Mouse (Mus musculus) limb, embryonic 14.5 days (tissue): ENCODE measurements around the gene Mylk4. TPM values are rescaled to one million over a fixed set of nuclear protein-coding genes. Genes with fewer than 3 reads are reported as not detected.

Experiments used
- ATAC-seq: fragments of 200-750 bp; cut with Nextera tagmentation; 2 replicates; pipeline ENCODE4 v1.8.0; 2017; ENCODE audit warnings: low read depth, moderate number of reproducible peaks, moderate TSS enrichment; ENCODE audit not compliant: low FRiP score
- DNase-seq: peaks from one replicate; pipeline ENCODE4 v3.0.0-alpha.2; 2015; ENCODE audit warnings: low spot score
- H3K27ac ChIP-seq: fragments of 300-500 bp; sonication (generic); replicated peaks from 2 replicates; pipeline ENCODE4 v1.5.1; 2014; ENCODE audit warnings: low read depth, mild to moderate bottlenecking, low read length, moderate library complexity, mixed read lengths
- H3K27me3 ChIP-seq: fragments of 300-500 bp; sonication (generic); 2 replicates; pipeline ENCODE4 v1.6.1; 2014; ENCODE audit warnings: low read length, mixed read lengths; ENCODE audit not compliant: control insufficient read depth, insufficient read depth
- H3K36me3 ChIP-seq: fragments of 300-500 bp; sonication (generic); 2 replicates; pipeline ENCODE4 v1.6.1; 2014; ENCODE audit warnings: mild to moderate bottlenecking, low read length, moderate library complexity, mixed read lengths; ENCODE audit not compliant: control insufficient read depth, insufficient read depth
- H3K4me1 ChIP-seq: fragments of 300-500 bp; sonication (generic); 2 replicates; pipeline ENCODE4 v1.6.1; 2014; ENCODE audit warnings: antibody characterized with exemption, low read length, mixed read lengths; ENCODE audit not compliant: control insufficient read depth, insufficient read depth
- H3K4me2 ChIP-seq: fragments of 300-500 bp; sonication (generic); replicated peaks from 2 replicates; pipeline ENCODE4 v1.6.1; 2014; ENCODE audit warnings: low read depth, mild to moderate bottlenecking, low read length, moderate library complexity; ENCODE audit not compliant: severe bottlenecking
- H3K4me3 ChIP-seq: fragments of 300-500 bp; sonication (generic); replicated peaks from 2 replicates; pipeline ENCODE4 v1.5.1; 2014; ENCODE audit warnings: low read length
- H3K9ac ChIP-seq: fragments of 300-500 bp; sonication (generic); 2 replicates; pipeline ENCODE4 v1.6.1; 2014; ENCODE audit warnings: mild to moderate bottlenecking, low read depth, low read length, moderate library complexity; ENCODE audit not compliant: severe bottlenecking
- H3K9me3 ChIP-seq: fragments of 300-500 bp; sonication (generic); 2 replicates; pipeline ENCODE4 v1.6.1; 2016; ENCODE audit warnings: low read length; ENCODE audit not compliant: control insufficient read depth
- POLR2A ChIP-seq: fragments of 200-500 bp; IDR thresholded peaks from 2 replicates; pipeline ENCODE4 v1.8.0; 2012; ENCODE audit warnings: inconsistent platforms, mild to moderate bottlenecking, moderate library complexity, borderline replicate concordance; ENCODE audit not compliant: insufficient read depth, insufficient read length; ENCODE audit errors: extremely low read depth
- WGBS: fragments of 180-500 bp; shearing (Covaris S2); extraction: QIAGEN DNeasy Blood & Tissue Kit; methylation state at CpG from one replicate; pipeline ENCODE4 v1.1.7; 2014; 5-methylcytosine and 5-hydroxymethylcytosine counted together
- polyA plus RNA-seq, 2 experiments: library from polyadenylated mRNA; depleted of rRNA in 1 of 2; stranded (reverse) in 1 of 2; unstranded in 1 of 2; fragments of >200 nt; fragmentation: Nextera tagmentation in 1 of 2; extraction: Ambion mirVana in 1 of 2; gene quantifications; 2 replicates each; pipeline versions ENCODE4 v1.2.1 to v1.2.3; 2012 to 2014

Gene Mylk4
- polyA plus RNA-seq, 2 experiments: 11.2 to 18.6 TPM

DNA sequence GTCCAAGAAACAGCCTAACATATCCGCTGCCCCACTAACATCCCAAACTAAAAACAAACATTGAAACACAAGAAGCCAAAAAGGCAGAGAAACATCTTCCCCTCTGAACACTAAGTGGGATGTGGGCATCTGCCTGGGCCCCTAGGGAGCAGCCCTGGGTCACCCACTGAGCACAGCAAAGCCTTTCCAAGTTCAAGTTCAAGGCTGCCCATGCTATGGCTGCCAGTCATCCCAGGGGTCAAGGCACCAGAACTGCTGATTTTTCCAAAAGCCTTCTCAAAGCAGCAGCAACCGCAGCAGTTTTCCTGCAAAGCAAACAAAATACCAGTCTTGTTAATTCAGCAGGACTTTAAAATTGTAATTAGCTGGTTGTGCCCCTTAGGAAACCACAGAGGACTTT is 78.8 kb downstream of the Mylk4 start:
- no peak overlapping the region for H3K4me2 ChIP-seq
- H3K4me1 ChIP-seq: peaks cover 12% of the 10 kb centered on the region
- H3K9me3 ChIP-seq: no peaks in the 10 kb centered on the region
- DNase-seq (peak; percentile 38), ATAC-seq (peak; percentile 12; the same call in 1 of the 2 replicates)
- 58% methylated on average over 2 of the region's 2 CpGs for WGBS
- no peaks in the 10 kb centered on the region for H3K27me3 ChIP-seq
- no peak for TF ChIP-seq POLR2A
- no peak overlapping the region for H3K4me3 ChIP-seq
- no peaks in the 10 kb centered on the region for H3K36me3 ChIP-seq
- peak overlapping the region; percentile 67; the same call in 1 of the 2 replicates for H3K27ac ChIP-seq
- no peak overlapping the region for H3K9ac ChIP-seq

DNA sequence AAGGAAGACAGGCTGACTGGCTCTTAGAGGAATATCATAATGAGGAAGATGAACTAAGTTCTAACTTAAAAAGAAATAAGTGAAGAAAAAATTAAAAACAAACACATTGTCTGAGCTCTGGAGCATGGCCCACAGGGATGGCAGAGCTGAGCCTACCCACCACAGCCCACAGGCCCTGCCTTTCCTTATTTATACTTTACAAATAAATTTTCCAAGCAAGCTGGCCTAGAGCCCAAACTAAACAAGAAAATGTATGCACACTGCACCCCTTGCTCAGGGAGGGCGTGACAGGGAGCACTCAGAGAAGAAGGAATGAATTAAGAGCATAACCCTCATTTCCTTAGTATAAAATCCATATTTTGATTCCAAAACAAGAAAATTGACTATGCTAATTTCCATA is 82.2 kb downstream of the Mylk4 start:
- no peaks in the 10 kb centered on the region for H3K9me3 ChIP-seq
- no peak overlapping the region for H3K9ac ChIP-seq
- no peak overlapping the region for H3K27ac ChIP-seq
- no peak overlapping the region for H3K4me3 ChIP-seq
- H3K27me3 ChIP-seq: no peaks in the 10 kb centered on the region
- peak; percentile 25 for DNase-seq
- no peak overlapping the region for H3K4me2 ChIP-seq
- H3K4me1 ChIP-seq: peaks cover 7% of the 10 kb centered on the region
- ATAC-seq: no peak
- WGBS: 73% methylated on average over 1 of the region's 1 CpGs
- no peaks in the 10 kb centered on the region for H3K36me3 ChIP-seq
- TF ChIP-seq POLR2A: no peak

DNA sequence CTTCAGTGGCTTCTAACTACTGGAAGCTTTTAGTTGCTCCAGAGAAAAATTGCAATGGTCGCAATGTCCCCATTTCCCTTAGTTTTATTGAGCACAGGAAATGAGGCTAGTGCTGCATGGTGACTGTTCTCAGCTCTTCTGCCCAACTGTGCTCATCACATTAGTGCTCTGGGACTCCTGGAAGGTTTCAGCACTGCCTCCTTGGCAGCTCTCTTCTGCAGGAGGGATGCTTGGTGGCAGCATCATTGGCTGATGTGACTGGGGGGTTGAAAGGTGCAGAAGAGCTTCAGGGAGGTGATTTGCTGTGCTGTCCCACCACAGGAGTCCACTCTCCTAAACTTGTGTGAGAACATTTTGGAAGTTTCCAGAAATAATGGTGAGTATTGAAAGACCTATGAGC is 84.4 kb downstream of the Mylk4 start:
- Histone ChIP-seq H3K27me3 (no peaks in the 10 kb centered on the region), H3K36me3 (no peaks in the 10 kb centered on the region), H3K9ac (no peak overlapping the region), H3K9me3 (no peaks in the 10 kb centered on the region), H3K4me1 (no peaks in the 10 kb centered on the region), H3K4me3 (no peak overlapping the region), H3K27ac (no peak overlapping the region), H3K4me2 (no peak overlapping the region)
- WGBS: 77% methylated on average over 1 of the region's 1 CpGs
- ATAC-seq (no peak), DNase-seq (no peak)
- no peak for TF ChIP-seq POLR2A

DNA sequence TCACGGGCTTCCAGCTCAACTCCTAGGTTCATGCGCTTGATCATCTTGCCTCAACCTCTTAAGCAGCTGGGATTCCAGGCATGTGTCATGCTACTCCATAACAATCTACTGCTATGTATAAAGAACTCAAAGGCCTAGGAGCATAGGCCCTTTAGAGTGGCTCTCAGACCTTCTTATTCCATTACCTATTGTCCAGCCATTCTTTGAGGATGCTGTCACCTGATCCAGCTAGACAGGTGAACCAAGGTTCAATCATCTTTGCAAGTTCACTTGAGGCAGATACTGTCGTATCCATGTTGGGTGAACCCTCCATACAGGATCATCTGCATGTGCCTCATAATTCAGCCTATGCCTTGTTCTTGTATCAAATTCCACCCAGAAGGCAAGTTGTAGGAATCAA is 84.8 kb downstream of the Mylk4 start:
- Histone ChIP-seq H3K27me3 (no peaks in the 10 kb centered on the region), H3K27ac (no peak overlapping the region), H3K36me3 (no peaks in the 10 kb centered on the region), H3K4me2 (no peak overlapping the region), H3K4me3 (no peak overlapping the region), H3K9me3 (no peaks in the 10 kb centered on the region), H3K9ac (no peak overlapping the region), H3K4me1 (no peaks in the 10 kb centered on the region)
- ATAC-seq (no peak), DNase-seq (no peak)
- no peak for TF ChIP-seq POLR2A
- 90% methylated on average over 3 of the region's 3 CpGs for WGBS

DNA sequence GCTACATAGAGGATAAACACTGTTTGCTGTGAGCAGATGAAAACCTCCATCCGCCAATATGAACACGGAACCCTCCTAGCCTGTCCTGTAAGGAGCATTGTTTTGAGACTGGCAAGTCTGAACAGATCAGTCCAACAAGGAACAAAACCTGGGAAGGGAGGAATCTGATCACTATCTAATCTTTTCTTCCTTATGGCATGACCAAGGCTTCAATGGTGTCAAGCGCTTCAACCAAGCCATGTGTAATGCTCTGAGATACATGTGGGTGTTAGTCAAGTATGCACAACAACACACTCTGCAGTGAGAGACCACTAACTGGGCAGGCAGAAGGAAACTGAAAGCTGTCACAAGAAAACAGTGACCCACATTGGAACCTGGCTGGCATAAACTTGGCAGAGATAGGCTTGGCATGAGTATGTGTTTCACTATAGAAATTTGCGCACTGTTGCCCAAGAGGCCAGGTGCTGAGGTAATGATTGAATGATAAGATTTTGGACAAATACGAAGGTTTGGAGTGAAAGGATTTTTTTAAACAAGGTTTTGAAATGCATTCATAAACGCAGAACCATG is 89.8 kb downstream of the Mylk4 start:
- Histone ChIP-seq H3K27me3 (no peaks in the 10 kb centered on the region), H3K4me1 (no peaks in the 10 kb centered on the region), H3K4me3 (no peak overlapping the region), H3K27ac (no peak overlapping the region), H3K9ac (no peak overlapping the region), H3K9me3 (no peaks in the 10 kb centered on the region), H3K4me2 (no peak overlapping the region), H3K36me3 (no peaks in the 10 kb centered on the region)
- TF ChIP-seq POLR2A: no peak
- WGBS: 87% methylated on average over 6 of the region's 6 CpGs
- ATAC-seq (no peak), DNase-seq (no peak)

DNA sequence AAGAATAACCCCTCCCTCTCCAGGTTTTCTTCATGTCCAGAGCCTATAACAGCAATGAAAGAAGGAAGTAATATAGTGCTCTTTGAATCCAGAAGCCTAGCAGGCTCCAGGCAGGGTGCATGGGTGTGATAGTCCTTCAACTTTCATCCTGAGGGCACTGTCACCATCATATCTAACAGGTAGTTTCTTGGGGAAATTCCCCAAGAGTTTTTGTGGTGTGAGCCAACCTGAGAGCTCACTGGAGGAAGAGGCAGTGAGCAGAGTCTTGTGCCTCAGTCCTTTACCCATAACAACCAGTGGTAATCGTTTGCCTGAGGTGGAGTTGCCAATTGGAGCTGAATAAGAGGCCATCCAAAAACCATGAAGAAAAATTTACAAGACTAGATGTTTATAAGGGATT is 91.2 kb downstream of the Mylk4 start:
- Histone ChIP-seq H3K9me3 (no peaks in the 10 kb centered on the region), H3K4me2 (no peak overlapping the region), H3K9ac (no peak overlapping the region), H3K4me3 (no peak overlapping the region), H3K27ac (no peak overlapping the region), H3K36me3 (no peaks in the 10 kb centered on the region), H3K4me1 (no peaks in the 10 kb centered on the region), H3K27me3 (no peaks in the 10 kb centered on the region)
- ATAC-seq (no peak), DNase-seq (no peak)
- WGBS: 82% methylated on average over 1 of the region's 1 CpGs
- TF ChIP-seq POLR2A: no peak
